Mouse (Mus musculus): ENCODE data around the gene Nufip2. TPM values are rescaled to one million over a fixed set of nuclear protein-coding genes. Genes with fewer than 3 reads are reported as not detected.
"Not testable (repeated sequence)": the region's sequence is repeated elsewhere in the genome, so short reads cannot be mapped to it uniquely, and the experiment has no call there.

Gene Nufip2
- polyA plus RNA-seq, 2 experiments from 2014 or later: 20.4 to 21.6 TPM

DNA sequence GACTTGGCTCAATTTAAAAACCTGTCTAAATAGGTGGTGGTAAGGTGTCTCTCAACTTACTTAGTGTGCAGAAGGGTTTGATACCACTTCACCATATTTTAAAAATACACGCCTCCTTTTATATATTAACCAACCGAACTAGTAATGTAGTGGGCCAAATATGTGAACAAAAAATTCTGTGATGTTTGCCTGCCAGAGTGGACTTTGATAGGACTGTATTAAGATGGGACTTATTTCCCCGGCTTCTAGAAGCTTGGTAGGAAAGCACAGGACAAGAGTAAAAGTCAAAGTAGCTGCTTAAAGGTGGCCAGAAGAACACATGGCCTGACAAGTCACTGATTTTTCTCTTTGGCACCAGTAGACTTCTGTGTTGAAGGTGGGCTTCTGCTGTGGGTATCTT lies 27.8 kb downstream of the Nufip2 start:
- no peak for ATAC-seq

DNA sequence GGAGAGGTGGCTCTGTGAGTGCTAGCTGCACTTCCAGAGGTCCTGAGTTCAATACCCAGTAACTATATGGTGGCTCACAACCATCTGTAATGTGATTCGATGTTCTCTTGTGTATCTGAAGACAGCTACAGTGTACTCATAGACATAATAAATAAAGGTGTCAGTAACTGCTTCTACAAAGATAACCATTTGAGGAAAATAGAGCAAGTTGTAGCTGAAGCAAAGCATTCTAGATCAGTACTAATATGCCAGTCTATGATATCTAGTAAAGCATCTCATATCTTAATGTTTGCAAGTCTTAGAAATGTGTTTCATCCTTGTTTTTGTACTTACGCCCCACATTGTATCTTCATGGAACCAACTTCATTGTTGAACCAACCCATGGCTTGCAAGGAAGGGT lies 33.1 kb downstream of the Nufip2 start:
- no peak for ATAC-seq

DNA sequence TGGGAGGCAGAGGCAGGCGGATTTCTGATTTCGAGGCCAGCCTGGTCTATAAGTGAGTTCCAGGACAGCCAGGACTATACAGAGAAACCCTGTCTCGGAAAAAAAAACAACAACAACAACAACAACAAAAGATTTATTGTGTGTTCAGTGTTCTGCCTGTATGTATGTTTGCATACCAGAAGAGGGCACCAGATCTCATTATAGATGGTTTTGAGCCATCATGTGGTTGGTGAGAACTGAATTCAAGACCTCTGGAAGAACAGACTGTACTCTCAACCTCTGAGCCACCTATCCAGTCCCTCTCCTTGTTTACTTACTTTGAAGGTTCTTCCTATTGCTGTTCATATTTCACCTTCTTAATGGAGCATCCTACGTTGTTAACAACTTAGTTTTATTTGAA lies 35.4 kb downstream of the Nufip2 start:
- no peak for ATAC-seq

DNA sequence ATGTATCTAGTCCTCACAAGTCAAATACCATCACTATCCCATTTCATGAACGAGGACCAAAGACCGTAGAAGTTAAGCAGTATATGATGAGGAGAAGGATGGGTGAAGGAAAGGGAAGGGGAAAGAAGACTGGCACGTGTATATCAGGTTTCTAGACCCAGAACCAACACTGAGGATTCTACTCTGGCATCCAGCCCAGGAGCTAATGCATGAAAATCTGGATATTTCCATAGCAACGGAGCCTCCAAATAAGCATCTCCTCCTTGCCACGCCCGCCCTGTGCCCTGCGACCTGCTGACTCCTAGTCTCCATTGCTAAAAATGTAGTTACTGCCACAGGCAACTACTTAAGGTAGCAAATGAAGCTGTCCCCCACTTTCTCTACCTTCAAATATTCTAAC lies 38.8 kb downstream of the Nufip2 start:
- no peak for ATAC-seq

DNA sequence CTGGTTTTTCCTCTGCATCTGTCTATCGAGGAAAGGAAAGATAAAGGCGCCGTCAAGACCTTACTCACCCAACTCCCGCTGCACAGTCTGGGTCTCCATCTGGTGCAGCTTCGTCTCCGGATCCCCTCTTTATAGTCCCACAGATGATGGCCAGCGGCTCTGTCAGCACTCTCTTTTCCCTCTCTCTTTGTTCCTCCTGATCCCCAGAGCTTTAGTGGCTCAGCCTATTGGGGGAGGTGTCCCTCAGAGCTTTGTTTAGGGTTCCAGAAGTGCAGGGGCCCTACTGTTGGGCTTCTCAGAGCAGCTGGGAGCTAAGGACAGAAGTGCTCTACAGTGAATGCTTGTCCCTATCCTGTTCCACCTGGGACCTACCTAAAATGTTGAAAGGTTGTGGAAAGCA lies 39.2 kb downstream of the Nufip2 start, which contains the start of gene Cryba1:
Cryba1 (minus strand) TSS at position 101 of the 400 bp plus-strand sequence.
- ATAC-seq: no peak

DNA sequence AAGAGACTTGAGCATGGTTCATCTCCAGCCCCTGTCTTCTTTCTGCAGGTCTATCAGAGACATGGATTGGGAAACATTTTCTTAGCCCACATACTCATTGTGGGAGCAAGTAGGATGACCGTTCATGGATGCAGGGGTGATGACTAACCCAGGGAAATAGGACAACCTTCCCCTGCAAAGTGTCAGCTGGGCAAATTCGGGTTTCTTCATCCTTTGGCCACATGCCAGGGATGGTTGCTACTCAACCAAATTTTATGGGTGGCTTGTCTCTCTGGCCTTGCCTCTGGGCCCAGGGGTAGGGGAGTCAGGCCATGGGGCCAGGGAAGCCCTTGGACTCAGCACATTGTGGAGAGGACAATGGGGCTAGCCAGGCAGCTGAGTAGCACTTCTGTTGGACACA lies 42.6 kb downstream of the Nufip2 start:
- ATAC-seq: no peak

DNA sequence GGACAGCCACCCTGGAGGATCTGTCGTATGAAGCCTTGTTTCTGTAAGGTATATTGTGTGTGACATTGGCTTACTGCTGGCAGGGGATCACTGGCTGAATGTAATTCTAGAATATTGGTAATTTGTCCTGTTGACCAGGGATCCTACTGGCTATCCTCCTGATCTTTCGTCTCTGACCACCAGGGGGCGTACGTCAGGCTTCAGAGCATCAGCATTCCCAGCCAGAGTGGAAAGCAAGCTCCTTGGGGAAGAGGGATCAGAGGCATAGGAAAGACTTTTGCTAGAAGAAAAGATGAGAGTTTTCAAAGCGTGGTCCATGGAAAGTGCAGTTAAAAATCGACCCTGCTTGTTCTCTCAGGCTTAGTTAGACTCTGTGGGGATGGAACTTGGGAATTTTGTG lies 51.3 kb downstream of the Nufip2 start:
- peak; percentile 41 for ATAC-seq

DNA sequence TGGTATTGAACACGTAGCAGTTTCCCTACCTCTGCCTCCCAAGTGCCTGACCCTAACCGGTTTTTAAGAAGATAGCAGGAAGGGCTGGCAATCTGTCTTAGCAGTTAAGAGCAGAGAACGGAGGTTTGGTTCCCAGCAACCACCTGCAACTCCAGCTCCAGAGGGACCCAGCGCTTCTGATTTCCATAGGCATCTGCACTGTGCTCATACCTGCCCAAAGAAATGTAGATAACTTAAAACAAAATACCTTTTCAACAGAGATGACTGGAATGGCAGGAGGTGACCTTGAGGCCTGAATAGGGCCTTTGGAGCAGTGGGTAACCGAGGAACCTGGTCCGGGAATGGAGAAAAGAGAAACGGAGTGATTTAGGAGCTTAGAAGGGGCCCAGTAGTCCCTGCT lies 52.6 kb downstream of the Nufip2 start:
- ATAC-seq: no peak

DNA sequence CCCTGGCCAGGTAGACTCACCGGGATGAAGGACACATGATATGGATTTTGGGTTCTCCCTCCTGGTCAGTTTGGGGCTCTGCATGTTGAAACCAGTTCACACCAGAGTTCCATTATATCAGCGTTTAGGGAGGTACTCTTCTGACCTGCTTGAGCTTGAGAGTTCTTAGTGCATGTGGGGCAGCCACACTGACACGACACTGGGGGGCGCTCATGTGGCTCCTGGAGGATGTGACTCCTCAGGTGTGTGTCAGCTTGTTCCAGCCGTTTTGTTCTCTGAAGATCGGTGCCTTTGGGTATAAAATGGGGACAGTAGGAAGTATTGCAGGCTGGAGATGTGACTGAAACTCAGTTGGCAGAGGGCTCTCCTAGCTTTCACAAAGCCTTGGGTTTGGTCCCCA lies 58.0 kb downstream of the Nufip2 start:
- ATAC-seq: no peak

DNA sequence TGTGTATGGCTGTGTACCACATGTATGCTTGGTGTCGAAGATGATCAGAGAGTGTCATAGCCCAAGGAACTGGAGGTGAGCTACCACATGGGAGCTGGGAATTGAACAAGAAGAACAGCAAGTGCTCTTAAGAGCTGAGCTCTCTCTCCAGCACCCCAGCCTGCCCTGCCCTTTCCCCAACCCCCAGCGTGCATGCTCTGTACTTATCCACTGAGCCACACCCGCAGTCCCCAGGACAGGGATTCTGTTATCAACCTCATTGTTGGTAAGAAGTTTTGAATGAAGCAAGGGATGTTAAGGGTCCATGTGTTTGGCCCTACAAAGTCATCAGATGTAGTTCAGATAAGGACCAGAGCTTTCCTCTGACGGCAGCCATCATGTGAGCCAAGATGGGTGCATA lies 60.7 kb downstream of the Nufip2 start:
- ATAC-seq: no peak

DNA sequence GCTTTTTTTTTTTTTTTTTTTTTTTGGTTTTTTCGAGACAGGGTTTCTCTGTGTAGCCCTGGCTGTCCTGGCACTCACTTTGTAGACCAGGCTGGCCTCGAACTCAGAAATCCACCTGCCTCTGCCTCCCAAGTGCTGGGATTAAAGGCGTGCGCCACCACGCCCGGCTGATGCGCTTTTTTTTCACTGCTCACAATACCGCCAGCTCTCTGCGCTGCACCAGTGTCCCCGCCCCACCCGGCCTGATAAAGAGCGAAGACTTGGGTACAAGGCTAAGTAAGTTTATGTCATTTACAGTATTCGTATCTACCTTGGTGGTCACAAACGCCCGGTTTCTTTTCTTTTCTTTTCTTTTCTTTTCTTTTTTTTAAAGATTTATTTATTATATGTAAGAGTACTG lies 61.1 kb downstream of the Nufip2 start:
- ATAC-seq: not testable (repeated sequence)

DNA sequence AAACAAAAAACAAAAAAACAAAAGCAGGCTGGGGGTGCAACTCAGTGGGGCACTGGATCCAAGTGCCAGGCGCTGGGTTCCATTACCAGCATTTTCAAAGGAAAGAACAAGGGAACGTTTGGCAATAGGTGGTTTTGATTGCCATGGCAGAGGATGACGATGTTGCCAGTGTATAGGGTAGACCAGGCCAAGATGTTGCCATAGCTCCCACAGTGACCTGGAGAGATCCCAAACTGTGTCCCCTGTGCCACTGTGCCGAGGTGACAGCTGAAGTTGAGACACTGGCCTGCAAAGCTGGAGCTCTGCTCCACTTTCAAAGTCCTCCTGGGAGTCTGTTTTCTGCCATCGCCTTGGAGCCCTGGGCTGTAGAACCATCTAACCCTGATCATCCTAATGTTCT lies 63.0 kb downstream of the Nufip2 start:
- no peak for ATAC-seq

DNA sequence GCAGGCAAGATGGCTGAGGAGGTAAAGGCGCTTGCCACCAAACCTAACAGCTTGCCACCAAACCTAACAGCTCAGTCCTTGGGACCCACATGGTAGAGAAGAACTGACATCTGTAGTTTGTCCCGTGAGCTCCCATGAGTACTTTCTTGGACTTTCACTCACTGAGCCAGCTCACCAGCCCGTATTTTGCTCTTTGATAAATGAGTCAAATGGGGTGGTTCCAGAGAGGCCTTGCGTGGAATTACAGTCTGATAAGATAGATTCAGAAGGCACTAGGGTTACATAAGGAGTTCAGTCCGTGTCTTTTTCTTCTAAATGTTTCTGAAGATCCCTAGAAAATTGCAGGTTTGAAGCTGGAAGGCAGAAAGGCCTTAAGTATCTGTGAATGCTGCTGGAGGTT lies 66.6 kb downstream of the Nufip2 start:
- no peak for ATAC-seq

DNA sequence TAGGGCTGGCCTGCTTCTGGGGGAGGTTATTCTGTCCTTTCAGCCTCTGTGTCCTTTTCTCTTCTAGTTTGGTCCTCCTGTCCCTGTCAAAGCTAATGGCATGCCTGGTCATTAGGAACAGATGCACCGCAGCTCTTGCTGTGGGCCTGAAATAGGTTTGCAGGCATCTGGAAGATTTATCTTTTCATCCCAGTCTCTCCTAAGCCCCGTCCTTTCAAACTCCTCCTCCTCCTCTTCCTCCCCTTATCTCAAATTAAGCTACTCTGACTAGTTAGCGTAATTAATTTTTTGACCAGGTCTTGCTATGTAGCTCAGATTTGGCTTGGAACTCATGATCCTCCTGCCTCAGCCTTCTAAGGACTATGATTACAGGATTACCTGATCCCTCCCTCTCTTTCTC lies 67.5 kb downstream of the Nufip2 start:
- no peak for ATAC-seq

DNA sequence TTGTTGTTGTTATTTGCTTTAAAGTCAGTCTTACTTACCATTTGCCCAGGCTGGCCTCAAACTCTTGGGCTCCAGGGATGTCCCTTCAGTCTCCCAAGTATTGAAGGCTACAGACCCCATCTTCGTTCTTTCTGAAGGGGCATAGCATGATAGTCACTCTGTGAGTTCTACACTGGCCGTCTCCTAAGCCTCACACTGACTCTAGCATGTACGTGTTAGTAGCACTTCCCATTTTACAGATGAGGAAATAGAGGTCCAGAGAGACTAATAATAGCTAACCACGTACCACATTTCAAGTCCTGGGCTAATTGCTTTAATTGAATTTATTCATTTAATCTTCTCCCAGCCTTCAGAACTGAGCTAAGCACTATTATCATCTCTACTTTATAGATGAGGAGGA lies 74.1 kb downstream of the Nufip2 start:
- no peak for ATAC-seq

DNA sequence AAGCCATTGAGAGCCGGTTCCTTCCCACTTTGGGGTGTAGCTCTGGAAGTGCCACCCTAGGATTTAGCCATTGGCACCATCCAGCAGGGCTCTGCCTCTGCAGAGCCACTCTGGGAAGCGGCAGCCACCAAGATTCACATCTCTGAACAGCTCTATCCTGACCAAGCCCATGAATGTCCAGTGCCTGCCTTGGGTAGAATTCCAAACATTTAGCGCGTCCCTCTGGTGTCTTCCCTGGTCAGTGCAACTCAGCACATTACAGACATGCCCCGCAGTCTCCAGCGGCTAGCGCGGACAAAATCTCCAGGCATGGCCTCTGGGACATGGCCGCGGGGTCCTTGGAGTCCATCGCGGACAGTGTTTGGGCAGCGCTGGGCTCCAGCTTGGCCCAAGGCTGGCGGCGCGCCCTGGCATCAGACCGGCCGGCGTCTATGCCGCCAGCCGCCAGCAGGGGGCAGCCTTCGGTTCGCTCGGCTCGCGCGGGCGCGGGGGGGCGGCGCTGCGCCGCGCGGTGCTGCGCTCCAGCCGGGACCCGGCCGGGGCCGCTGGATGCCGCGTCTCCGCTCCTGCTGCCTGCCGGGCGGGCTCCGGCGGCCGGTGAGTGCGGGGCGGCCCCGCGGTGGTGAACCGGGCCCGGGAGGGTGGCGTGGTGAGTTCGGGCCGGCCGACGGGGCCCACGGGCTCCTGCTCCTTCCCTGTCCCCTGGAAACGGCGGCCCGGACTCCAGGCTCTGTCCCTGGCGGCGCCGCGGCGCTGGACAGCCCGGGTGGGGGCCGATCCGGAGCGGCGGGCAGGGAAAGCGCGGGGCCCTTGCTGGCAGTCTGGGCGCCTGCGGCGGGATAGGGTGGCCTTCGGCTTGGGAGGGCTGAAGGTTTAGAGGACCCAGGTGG lies 77.1 kb downstream of the Nufip2 start, which contains the start of gene Myo18a:
Myo18a (plus strand) TSS at position 464 of the 890 bp plus-strand sequence.
- peak; percentile 84 for ATAC-seq

DNA sequence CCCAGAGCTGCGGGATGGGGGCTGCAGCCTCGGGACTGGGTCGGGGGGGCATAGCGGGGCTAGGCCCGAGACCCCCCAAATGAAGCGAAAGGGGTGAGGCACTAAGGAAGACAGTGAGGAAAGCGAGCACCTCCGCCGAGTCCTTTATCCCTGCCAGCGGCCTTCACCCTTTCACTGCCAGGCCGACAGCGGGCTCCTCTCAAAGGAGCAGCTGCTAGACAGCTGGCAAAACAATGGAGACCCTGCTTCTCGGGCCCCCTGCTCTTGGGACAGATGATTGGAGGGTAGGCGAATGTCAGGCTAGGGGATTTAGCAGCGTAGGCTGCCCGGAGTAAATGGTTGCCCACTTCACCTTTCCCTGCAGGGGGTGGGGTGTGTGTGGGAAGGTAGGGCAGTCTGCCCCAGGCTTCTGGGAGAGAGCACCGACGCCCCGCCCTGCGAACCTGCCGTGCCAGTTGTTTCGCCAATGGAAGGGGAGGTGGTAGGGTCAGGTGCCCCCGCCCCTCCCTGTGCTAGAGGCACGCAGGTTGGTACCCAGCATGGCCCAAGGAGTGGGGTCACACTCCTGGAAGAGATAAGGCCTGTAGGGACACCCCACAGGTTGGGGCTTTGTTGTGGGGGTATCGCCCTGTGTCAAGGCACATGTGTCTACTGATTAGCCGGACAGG lies 77.9 kb downstream of the Nufip2 start:
- peak; percentile 17 for ATAC-seq

DNA sequence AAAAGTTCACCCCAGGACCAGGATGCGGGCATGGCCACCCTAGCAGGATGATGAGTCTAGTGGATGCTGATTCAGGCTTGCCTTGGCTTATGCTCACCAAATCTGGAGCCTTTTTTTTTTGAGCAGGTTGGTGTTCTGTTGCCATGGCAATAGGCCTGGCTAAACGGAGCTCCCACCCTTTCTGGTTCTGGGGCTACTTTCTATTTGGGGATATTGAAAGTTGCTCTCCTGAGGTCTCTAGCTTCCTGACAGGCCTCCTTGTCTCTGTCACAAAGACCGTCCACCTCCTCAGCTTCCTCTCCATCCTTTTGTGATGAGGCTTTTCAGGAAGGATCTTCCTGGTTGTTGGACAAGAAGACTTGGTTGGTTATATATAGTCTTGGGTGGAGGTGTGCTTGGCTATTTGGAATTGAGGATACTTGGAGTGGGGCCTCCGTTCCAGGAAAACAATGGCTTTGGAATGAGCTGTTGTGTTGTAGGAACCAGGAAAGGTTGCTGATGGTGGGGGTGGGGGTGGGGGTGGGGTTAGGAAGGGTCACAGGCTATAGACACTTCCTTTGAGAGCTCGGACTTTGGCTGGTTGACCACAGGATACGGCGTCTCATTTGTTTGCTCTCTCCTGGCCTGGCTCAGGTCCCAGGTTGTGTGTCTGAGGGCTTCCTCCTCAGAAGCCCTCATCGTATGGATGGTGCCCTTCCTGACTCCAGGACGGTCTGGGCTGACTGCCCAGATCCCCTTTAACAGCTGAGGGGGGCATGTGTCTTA lies 78.9 kb downstream of the Nufip2 start:
- no peak for ATAC-seq

DNA sequence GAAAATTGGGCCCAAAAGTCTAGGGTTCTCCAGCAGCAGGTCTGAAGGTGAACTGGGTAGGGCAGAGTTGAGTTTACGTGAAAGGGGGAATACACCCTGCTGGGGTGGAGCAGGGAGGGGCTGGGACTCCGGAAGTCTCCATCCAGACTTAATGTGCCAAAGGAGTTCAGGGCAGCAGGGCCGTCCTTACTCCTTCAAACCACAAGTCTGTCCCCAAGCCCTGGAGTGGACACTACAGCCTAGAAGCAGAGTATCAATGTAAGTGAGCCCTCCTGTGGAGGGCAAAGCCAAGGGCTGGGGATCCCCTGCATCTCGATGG lies 79.5 kb downstream of the Nufip2 start:
- ATAC-seq: no peak

DNA sequence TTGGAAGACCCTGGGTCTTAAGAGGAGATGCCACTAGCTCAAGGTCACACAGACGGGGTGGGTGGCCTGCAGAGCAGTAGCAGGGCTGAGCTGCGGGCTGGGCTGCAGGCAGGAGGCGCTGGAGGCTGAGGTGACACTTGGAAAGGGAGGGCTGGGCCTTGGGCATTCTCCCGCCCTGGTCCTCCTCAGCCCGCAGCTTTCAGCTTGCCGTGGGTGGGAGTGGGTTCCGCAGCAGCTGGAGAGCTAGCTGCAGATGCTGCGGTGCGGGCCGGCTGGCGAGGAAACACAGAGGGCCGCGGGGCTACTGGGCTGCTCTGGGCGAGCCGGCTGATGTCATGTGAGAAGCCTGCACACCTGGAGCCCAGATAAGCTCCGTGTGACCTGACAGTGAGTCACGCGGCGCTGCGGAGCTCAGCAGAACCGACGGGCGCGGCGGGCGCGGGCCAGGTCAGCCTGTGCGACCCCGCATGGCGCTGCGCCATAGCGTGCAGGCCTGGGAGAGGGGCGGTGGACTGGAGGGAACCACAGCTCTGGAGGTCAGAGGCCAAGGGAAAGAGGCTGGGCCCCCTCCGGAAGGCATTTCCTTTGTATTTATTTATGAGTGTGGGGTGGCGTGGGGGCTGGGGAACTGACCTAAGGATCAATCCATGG lies 80.5 kb downstream of the Nufip2 start:
- no peak for ATAC-seq

DNA sequence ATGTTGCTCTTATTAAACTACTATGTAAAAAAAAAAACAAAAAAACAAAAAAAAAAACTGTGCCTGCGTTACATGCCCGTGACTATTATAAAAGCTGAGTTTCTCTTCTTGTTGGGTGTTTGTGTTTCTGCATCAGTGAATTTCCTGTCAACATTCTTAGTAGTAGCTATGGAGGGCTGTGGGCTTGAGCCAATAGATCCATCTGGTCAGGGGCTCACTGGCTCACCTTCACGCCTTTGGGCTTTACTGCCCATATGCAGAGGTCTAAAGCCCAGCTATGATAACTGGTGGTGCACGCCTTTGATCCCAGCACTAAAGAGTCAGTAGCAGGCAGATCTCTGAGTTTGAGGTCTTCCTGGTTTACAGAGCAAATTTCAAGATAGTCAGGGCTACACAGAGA lies 83.5 kb downstream of the Nufip2 start:
- no peak for ATAC-seq

DNA sequence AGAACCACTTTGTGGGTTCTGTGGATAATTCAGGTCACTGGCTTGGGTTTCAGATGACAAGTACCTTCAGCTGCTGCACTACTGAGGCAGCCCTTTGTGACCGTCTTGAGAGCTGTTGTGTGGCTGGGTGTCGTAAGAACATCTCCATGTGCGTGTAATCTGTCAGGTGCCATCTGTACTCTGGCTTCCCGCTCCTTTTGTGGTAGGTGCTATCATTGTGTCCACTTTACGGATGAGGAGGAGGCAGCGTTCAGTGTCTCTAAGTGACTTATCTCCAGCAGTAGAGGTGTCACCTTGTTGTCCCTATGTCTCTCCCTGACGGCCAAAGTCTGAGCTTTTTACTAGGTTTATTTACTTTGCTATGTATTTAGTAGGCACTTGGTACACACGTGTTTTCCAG lies 84.4 kb downstream of the Nufip2 start:
- no peak for ATAC-seq

Data from CD4-positive, CD25-positive, alpha-beta regulatory T cell, adult 4 months (primary cell).